Mouse (Mus musculus): ENCODE measurements at regions not wholly inside any gene's neighbourhood (a gene's known extent, or its start where the extent isn't known, plus 50 kb on each side); places are given as distances from the start of the nearest gene placed in this dataset.

GRCm38 (mm10) chr1:137865030-137865429, 310.5 kb downstream of the Ptprc start:
- DNase-seq (ENCODE audit: extremely low read depth, low read depth): no peak

GRCm38 (mm10) chr1:137863506-137863905, 312.0 kb downstream of the Ptprc start:
- no peak for DNase-seq (ENCODE audit: extremely low read depth, low read depth)

- no peak for DNase-seq (ENCODE audit: extremely low read depth, low read depth)
Observed at GRCm38 (mm10) chr1:137852262-137852661, 323.2 kb downstream of the Ptprc start.

GRCm38 (mm10) chr1:137847311-137847923, 328.1 kb downstream of the Ptprc start:
- no peak for DNase-seq (ENCODE audit: extremely low read depth, low read depth)

- no peak for DNase-seq (ENCODE audit: extremely low read depth, low read depth)
Observed at GRCm38 (mm10) chr1:137846857-137847256, 328.7 kb downstream of the Ptprc start.

GRCm38 (mm10) chr1:137840531-137840930, 335.0 kb downstream of the Ptprc start:
- DNase-seq (ENCODE audit: extremely low read depth, low read depth): no peak

- DNase-seq (ENCODE audit: extremely low read depth, low read depth): no peak
Observed at GRCm38 (mm10) chr1:137839703-137840102, 335.8 kb downstream of the Ptprc start.

GRCm38 (mm10) chr1:137839263-137839662, 336.2 kb downstream of the Ptprc start:
- no peak for DNase-seq (ENCODE audit: extremely low read depth, low read depth)

- no peak for DNase-seq (ENCODE audit: extremely low read depth, low read depth)
Observed at GRCm38 (mm10) chr1:137838357-137838756, 337.2 kb downstream of the Ptprc start.

- no peak for DNase-seq (ENCODE audit: extremely low read depth, low read depth)
Observed at GRCm38 (mm10) chr1:137833535-137833934, 342.0 kb downstream of the Ptprc start.

GRCm38 (mm10) chr1:137831284-137831683, 344.2 kb downstream of the Ptprc start:
- DNase-seq (ENCODE audit: extremely low read depth, low read depth): no peak

GRCm38 (mm10) chr1:137827379-137827778, 348.1 kb downstream of the Ptprc start:
- DNase-seq (ENCODE audit: extremely low read depth, low read depth): no peak

- DNase-seq (ENCODE audit: extremely low read depth, low read depth): no peak
Observed at GRCm38 (mm10) chr1:137815401-137815888, 360.1 kb downstream of the Ptprc start.

- no peak for DNase-seq (ENCODE audit: extremely low read depth, low read depth)
Observed at GRCm38 (mm10) chr1:137814556-137814955, 361.0 kb downstream of the Ptprc start.

- no peak for DNase-seq (ENCODE audit: extremely low read depth, low read depth)
Observed at GRCm38 (mm10) chr1:137813716-137814115, 361.8 kb downstream of the Ptprc start.

GRCm38 (mm10) chr1:137811981-137812380, 363.5 kb downstream of the Ptprc start:
- DNase-seq (ENCODE audit: extremely low read depth, low read depth): no peak

- peak; percentile 2 for DNase-seq (ENCODE audit: extremely low read depth, low read depth)
Observed at GRCm38 (mm10) chr1:137806742-137807141, 368.8 kb downstream of the Ptprc start.

GRCm38 (mm10) chr1:137806252-137806651, 369.3 kb downstream of the Ptprc start:
- no peak for DNase-seq (ENCODE audit: extremely low read depth, low read depth)

- no peak for DNase-seq (ENCODE audit: extremely low read depth, low read depth)
Observed at GRCm38 (mm10) chr1:137802119-137802518, 373.4 kb downstream of the Ptprc start.

GRCm38 (mm10) chr1:137800752-137801151, 374.8 kb downstream of the Ptprc start:
- no peak for DNase-seq (ENCODE audit: extremely low read depth, low read depth)

- DNase-seq (ENCODE audit: extremely low read depth, low read depth): no peak
Observed at GRCm38 (mm10) chr1:137788789-137789188, 386.7 kb downstream of the Ptprc start.

- no peak for DNase-seq (ENCODE audit: extremely low read depth, low read depth)
Observed at GRCm38 (mm10) chr1:137786653-137787052, 388.9 kb downstream of the Ptprc start.

GRCm38 (mm10) chr1:137774586-137774985, 400.9 kb downstream of the Ptprc start:
- no peak for DNase-seq (ENCODE audit: extremely low read depth, low read depth)

All from MEL-GATA-1-ER (cell line).